Mouse (Mus musculus) E14TG2a.4 (cell line): ENCODE measurements around the gene Tmem161a.

Source experiments
- CTCF ChIP-seq: conservative IDR thresholded peaks from 2 replicates; pipeline ENCODE4 v1.5.1; 2014; ENCODE audit warnings: low read length
- NANOG ChIP-seq: IDR thresholded peaks from 2 replicates; pipeline ENCODE4 v1.6.1; 2014; ENCODE audit warnings: borderline replicate concordance, low read length, mixed read lengths

GRCm38 (mm10) chr8:70136591-70136990 is 35.6 kb upstream of the Tmem161a start:
- no peak for TF ChIP-seq CTCF
- TF ChIP-seq NANOG = no peak
